Mouse (Mus musculus) CD8-positive naive resting alpha-beta T cell, adult 2 months (primary cell): ENCODE results near the gene Ccser1.

Experiments
- DNase-seq, 2 experiments: peaks; one replicate each; pipeline ENCODE4 v3.0.0; 2022; ENCODE audit warnings: low read depth in 2 of 2, low spot score in 2 of 2

The Ccser1 gene

DNA sequence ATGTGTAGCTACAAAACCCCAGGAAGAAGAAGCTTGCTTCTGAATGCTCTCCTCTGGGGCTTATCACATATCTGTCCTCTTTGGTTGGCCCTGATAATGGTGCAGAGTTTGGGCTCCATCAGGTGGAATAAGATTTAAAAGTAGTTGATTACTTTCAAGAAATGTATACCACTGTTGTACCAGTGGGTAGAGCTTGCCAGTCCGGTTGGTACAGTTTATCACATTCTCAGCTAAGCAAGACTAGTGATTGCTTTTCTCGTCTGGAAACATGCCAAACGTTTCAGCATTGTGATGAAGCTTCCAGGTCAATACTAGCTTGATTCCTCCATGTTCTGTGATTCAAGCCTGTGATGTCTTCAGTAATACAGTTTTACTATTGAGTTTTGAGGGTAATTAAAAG lies 441.6 kb downstream of the Ccser1 start:
- no peak for DNase-seq

- DNase-seq: no peak
These were observed 481.3 kb downstream of the Ccser1 start for GRCm38 (mm10) chr6:61661414-61661813.

DNA sequence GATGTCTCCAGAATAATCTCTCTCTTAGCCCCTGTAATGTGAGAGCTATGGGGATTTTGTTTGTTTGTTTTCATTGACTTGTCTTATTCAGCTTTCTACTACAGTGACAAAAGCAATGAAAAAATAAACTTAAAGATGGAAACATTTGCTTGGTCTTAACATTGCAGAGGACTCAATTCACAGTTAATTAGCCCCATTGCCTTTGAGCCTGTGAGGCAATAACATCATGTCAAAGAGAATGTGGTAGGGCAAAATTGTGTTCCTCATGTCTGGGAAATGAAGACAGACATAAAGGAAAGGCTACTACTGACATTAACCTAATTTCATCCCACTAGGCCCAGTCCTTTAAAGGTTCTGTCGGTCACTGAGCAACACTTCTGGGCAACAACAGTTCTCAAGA lies 484.4 kb downstream of the Ccser1 start:
- no peak for DNase-seq

DNA sequence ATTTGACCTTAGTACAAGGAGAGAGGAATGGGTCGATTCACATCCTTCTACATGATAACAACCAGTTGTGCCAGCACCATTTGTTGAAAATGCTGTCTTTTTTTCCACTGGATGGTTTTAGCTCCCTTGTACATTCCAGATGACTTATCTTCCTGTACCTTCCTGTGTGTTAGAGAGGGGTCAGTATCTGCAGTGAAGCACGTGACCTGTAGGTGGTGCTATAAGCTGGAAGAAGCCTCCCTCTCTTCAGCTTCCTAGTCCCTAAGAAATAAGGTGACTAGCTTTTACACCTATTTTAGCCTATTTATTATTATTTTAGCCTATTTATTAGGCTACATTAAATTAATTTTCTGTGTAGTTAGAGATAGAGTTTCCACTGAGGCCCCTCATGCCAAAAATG lies 506.9 kb downstream of the Ccser1 start:
- DNase-seq: no peak

DNA sequence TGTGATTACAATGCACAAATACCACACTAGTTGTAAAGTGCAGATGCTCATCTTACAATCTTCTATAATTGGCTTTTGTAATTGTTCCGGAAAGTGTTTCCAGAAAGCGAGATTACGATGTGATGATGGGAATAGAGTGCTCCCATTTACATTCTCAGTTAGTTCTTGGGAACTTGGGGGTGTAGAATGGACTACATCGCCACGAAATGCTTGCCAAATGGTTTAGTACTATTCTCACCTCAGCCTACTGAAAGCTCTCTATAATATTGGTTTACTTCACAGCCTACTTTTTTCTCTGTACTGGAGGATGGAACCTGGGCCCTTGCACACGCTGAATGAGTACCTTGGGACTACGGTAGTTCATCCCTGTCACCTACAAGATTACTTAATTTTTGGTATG lies 522.9 kb downstream of the Ccser1 start:
- DNase-seq: no peak

DNA sequence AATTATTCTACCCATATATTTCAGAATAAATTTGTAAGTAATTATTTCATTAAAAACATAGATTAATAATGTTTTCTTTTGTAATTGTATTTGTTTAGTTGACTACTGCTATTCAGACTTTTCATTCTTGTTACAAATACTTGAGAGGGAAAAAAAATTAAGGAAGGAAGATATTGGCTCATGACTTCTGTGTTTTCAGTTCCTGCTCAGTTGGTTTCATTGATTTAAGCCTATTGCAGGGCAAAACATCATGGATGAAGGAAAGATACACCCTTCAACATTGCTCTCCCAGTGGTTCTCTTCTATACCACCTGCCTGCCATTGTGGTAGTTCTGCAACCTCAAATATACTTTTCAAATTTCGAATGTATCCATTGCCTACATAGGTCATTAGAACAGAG lies 541.1 kb downstream of the Ccser1 start:
- no peak for DNase-seq

DNA sequence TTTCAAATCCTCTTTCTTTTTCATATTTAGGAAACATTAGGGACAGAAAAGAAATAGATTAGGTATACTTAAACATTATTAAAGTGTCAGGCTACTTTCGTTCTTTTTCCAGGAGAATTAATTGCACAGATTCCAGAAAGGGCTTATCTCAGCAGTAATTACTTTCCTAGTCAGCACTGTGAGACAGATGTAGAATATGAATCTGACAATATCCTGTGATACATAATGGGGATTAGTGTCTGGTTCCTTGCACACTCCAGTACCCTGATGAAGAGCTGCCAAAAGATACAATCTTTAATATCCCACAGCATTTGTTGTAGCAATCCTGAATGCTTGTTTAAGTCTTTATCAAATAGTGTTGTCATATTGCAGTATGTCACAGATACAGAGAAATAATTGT lies 548.9 kb downstream of the Ccser1 start:
- no peak for DNase-seq

DNA sequence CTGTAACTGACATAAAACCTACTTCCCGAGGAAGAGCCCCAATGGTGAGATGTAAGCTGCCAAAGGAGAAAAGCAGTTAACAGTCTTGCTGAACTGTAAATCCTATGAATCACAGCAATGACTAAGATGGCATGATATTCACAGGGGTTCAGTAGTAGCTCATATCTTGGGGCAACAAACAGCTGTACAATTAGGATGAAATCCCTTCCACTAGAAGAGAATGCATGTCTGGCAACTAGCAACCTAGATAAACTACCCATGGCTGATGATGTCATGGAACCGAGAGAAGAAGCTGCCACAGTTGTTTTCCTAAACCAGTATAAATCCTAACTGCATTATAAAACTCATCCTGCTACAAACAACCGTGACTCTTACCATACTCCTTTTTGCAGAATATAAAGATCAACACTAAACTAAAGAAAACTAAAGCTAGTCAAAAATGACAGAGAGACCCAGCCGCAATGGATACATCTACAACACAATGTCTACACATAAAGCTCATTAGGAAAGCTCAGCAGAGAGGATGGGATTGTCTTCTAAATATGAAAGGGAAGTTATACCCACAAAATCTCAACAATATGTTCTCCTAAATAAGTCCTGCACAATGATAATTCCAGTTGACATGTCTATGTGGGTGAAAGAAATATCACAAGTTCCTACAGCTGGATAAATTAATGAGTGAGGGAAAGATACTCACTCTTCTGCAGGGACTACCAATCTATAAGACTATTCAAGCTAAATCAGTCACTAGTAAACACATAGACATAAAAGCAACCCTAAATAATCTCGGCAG lies 550.2 kb downstream of the Ccser1 start:
- DNase-seq: no peak

- no peak for DNase-seq
These were observed 566.2 kb downstream of the Ccser1 start for GRCm38 (mm10) chr6:61746346-61746745.

GRCm38 (mm10) chr6:61762135-61762534 lies 582.0 kb downstream of the Ccser1 start:
- no peak for DNase-seq

DNA sequence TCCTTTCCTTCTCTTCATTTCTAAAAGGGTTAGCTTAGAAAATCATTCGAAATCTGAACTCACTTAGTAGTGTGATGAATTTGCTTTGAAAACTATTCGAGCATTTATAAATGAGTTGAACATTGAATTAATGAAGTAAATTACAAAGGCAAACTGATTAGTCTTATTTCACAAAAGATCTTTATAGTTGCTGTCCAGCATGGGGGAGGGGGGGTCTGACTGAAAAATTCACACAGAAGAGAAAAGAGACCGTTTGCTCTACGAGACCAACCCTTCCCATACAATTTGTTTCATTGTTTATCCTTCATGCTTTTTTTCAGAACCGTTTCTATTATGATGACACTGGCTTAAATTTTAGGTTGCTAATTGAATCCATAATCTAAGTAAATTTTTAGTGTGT lies 583.3 kb downstream of the Ccser1 start:
- DNase-seq: no peak

- no peak for DNase-seq
These were observed 585.7 kb downstream of the Ccser1 start for GRCm38 (mm10) chr6:61765801-61766200.

GRCm38 (mm10) chr6:61767151-61767550 lies 587.0 kb downstream of the Ccser1 start:
- DNase-seq: no peak

- no peak for DNase-seq
These were observed 606.6 kb downstream of the Ccser1 start for GRCm38 (mm10) chr6:61786706-61787105.

GRCm38 (mm10) chr6:61800889-61801288 lies 620.8 kb downstream of the Ccser1 start:
- no peak for DNase-seq

- no peak for DNase-seq
These were observed 625.4 kb downstream of the Ccser1 start for GRCm38 (mm10) chr6:61805481-61805880.

DNA sequence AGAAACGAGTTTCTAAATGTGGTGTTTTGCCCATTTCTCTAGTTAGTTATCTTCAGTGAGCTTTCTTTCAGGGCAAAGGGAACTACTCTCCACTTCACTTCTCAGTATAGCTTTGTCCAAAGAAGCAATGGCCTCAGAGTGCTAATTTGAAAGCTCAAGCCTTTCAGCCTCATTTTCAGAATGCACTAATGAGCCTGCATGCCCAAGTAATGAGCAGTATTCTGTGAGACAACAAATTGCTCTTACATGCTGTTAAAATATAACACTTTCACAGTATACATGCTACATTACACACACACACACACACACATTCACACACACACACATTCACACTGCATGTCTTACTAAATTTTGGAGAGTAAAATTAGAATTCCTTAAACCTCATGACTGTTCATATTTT lies 637.6 kb downstream of the Ccser1 start:
- DNase-seq: no peak

- DNase-seq: no peak
These were observed 696.2 kb downstream of the Ccser1 start for GRCm38 (mm10) chr6:61876302-61876701.

DNA sequence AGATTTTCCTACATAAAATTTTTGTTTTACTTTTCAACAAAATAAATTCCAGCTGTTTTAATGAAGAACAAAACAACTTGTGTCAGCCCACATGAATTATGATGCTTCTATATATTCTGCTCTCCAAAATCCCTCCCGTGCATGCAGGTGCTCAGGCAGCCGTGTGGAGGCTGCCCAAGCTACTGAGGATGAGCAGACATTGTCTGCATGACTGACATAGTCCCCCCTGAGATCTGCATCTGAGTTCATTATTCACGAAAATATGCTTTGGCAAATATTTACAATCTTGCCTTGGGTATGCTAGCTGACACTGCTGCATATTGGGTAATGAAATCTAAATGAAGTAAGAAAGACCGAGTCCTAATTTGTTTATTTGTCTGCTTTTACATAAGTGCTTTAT lies 718.1 kb downstream of the Ccser1 start:
- DNase-seq: no peak

DNA sequence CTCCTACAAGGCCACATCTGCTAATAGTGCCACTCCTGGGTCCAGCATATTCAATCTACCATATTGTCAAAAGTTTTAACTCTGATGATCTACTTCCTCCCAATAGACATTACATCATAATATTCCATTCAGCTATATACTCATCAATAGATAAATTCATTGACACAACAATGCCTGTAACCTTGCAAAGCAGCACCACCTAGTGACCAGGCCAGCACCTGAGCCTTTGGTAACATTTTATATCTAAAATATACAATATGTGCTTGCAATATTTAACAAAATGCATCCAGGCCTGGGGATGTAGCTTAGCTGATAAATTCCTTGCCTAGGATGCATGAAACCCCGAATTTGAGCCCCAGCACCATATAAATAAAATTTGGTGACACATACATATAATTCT lies 722.6 kb downstream of the Ccser1 start:
- DNase-seq: no peak

DNA sequence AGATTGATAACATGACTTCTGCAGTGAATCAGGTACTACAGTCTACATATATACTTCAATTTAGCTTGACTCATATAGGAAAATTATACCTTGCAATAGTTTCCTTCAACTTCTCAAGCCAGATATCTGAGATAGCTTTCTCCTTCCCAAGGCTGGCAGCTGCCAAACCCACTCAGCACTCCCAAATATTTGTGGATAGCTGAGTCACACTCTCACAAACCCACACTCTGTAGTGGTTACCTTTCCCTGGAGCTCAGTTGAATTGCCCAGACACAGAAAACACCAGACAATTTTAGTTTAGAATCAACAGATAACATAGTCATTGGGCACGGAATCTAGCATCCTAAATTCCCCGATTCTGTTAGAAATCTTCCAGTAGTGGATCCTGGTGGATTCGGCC lies 732.8 kb downstream of the Ccser1 start:
- no peak for DNase-seq

DNA sequence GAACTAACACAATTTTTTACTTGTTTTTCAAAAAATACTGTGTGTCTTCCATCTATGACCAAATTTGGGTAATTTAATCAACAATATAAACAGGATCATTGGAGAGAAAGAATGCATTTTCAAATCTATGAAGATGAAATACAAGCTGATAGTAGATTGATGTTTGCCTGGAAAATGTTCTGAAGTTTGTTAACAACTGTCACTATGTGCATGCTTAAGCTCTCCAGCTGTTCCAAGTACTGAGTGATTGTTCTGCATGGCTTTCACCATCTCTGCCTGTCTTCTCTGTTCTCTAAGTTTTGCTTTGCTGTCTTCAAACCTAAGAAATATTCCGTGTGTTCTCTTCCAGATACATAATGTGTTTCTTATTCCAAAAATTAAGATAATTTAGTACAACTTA lies 751.5 kb downstream of the Ccser1 start:
- DNase-seq: no peak

- DNase-seq: no peak
These were observed 756.5 kb downstream of the Ccser1 start for GRCm38 (mm10) chr6:61936656-61937055.
